Mouse (Mus musculus): ENCODE measurements around the gene Vmn1r173. TPM values are rescaled to one million over a fixed set of nuclear protein-coding genes. Genes with fewer than 3 reads are reported as not detected.
"Not testable (repeated sequence)": the region's sequence is repeated elsewhere in the genome, so short reads cannot be mapped to it uniquely, and the experiment has no call there.

Vmn1r173 gene
- not detected in 2 replicates for polyA plus RNA-seq (2012; rRNA removed)

GRCm38 (mm10) chr7:23700403-23700802 lies at the start of gene Vmn1r173:
TSS of gene Vmn1r173 (plus strand) at chr7:23700703.
- not testable (repeated sequence) for DNase-seq (ENCODE audit: low spot score)

DNA sequence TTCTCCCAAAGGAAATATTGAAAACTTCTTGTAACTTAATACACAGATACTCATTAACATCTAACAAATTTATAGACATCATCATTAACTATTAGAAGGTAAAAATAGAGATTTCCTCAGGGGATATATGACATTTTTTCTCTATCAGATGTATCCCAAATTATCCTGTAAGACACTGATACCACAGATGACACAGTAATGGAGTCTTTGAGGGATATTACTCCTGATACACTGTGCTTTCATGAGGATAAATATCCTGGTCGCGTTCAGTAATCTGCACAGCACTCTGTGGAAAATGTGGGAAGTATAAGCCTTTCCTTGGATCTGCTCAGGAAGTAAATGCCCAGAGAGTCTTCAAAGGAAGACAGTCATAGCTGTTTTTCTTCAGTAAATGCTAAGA lies 42.5 kb upstream of the Vmn1r173 start, which contains the start of gene Vmn1r172:
Gene Vmn1r172 (plus strand): TSS at position 301 of the 400 bp plus-strand sequence.
- no peak for DNase-seq (ENCODE audit: low spot score)

- not testable (repeated sequence) for DNase-seq (ENCODE audit: low spot score)
These were observed 51.5 kb downstream of the Vmn1r173 start, which contains the start of gene Vmn1r174 for GRCm38 (mm10) chr7:23751970-23752369. TSS of gene Vmn1r174 (plus strand) at chr7:23752270.

Other genes starting within 250 kb of the Vmn1r173 start
- not detected in 2 replicates for gene Vmn1r167, start 193.5 kb upstream of the Vmn1r173 start, polyA plus RNA-seq (2012; rRNA removed)
- not detected in 2 replicates for gene Vmn1r168, start 161.0 kb upstream of the Vmn1r173 start, polyA plus RNA-seq (2012; rRNA removed)
- not detected in 2 replicates for gene Vmn1r169, start 125.2 kb upstream of the Vmn1r173 start, polyA plus RNA-seq (2012; rRNA removed)
- gene Vmn1r170, start 94.5 kb upstream of the Vmn1r173 start, polyA plus RNA-seq (2012; rRNA removed), result not detected in 2 replicates
- not detected in 2 replicates for gene Vmn1r171, start 70.0 kb upstream of the Vmn1r173 start, polyA plus RNA-seq (2012; rRNA removed)
- gene Vmn1r172, start 42.4 kb upstream of the Vmn1r173 start, polyA plus RNA-seq (2012; rRNA removed), result not detected in 2 replicates
- not detected in 2 replicates for gene Vmn1r174, start 51.6 kb downstream of the Vmn1r173 start, polyA plus RNA-seq (2012; rRNA removed)
- gene Vmn1r175, start 109.9 kb downstream of the Vmn1r173 start, polyA plus RNA-seq (2012; rRNA removed), result not detected in 2 replicates
- gene Vmn1r176, start 136.7 kb downstream of the Vmn1r173 start, polyA plus RNA-seq (2012; rRNA removed), result not detected in 2 replicates
- not detected in 2 replicates for gene Vmn1r177, start 165.7 kb downstream of the Vmn1r173 start, polyA plus RNA-seq (2012; rRNA removed)
- not detected in 2 replicates for gene Vmn1r178, start 191.3 kb downstream of the Vmn1r173 start, polyA plus RNA-seq (2012; rRNA removed)
- not detected in 2 replicates for gene Vmn1r179, start 226.3 kb downstream of the Vmn1r173 start, polyA plus RNA-seq (2012; rRNA removed)
- gene Vmn1r180, start 249.9 kb downstream of the Vmn1r173 start, polyA plus RNA-seq (2012; rRNA removed), result not detected in 2 replicates

Data from urinary bladder, adult 2 months (tissue).